Mouse (Mus musculus) hindbrain, embryonic 11.5 days (tissue): ENCODE data around the gene Clvs2. TPM values are rescaled to one million over a fixed set of nuclear protein-coding genes. Genes with fewer than 3 reads are reported as not detected.
A peak's percentile ranks its signal among the peaks of the same experiment; 100 is the strongest.

Experiments
- ATAC-seq: fragments of 200-750 bp; cut with Nextera tagmentation; 2 replicates; pipeline ENCODE4 v1.8.0; 2017; ENCODE audit warnings: mild to moderate bottlenecking, moderate TSS enrichment, moderate library complexity; ENCODE audit not compliant: low FRiP score
- DNase-seq: peaks from one replicate; pipeline ENCODE4 v3.0.0-alpha.2; 2015; ENCODE audit warnings: low spot score
- H3K27ac ChIP-seq: fragments of 300-500 bp; sonication (generic); 2 replicates; pipeline ENCODE4 v1.5.1; 2014; ENCODE audit warnings: mild to moderate bottlenecking, low read depth, low read length
- H3K27me3 ChIP-seq: fragments of 300-500 bp; sonication (generic); 2 replicates; pipeline ENCODE4 v1.6.1; 2014; ENCODE audit warnings: mild to moderate bottlenecking, low read length, moderate library complexity, mixed read lengths; ENCODE audit not compliant: control insufficient read depth, insufficient read depth
- H3K36me3 ChIP-seq: fragments of 300-500 bp; sonication (generic); 2 replicates; pipeline ENCODE4 v1.6.1; 2014; ENCODE audit warnings: mild to moderate bottlenecking, low read length, moderate library complexity, mixed read lengths; ENCODE audit not compliant: control insufficient read depth, insufficient read depth
- H3K4me1 ChIP-seq: fragments of 300-500 bp; sonication (generic); replicated peaks from 2 replicates; pipeline ENCODE4 v1.6.1; 2014; ENCODE audit warnings: low read length, mixed read lengths; ENCODE audit not compliant: control insufficient read depth, insufficient read depth
- H3K4me2 ChIP-seq: fragments of 300-500 bp; sonication (generic); replicated peaks from 2 replicates; pipeline ENCODE4 v1.6.1; 2014; ENCODE audit warnings: mild to moderate bottlenecking, low read depth, low read length
- H3K4me3 ChIP-seq: fragments of 300-500 bp; sonication (generic); 2 replicates; pipeline ENCODE4 v1.5.1; 2014; ENCODE audit warnings: low read depth, low read length
- H3K9ac ChIP-seq: fragments of 300-500 bp; sonication (generic); 2 replicates; pipeline ENCODE4 v1.6.1; 2014; ENCODE audit warnings: low read depth, low read length
- H3K9me3 ChIP-seq: fragments of 300-500 bp; sonication (generic); 2 replicates; pipeline ENCODE4 v1.6.1; 2016; ENCODE audit warnings: low read length; ENCODE audit not compliant: control insufficient read depth
- WGBS: fragments of 180-500 bp; shearing (Covaris S2); extraction: QIAGEN DNeasy Blood & Tissue Kit; methylation state at CpG from one replicate; pipeline ENCODE4 v1.1.7; 2014; 5-methylcytosine and 5-hydroxymethylcytosine counted together
- polyA plus RNA-seq: library from polyadenylated mRNA; unstranded; fragments of >200 nt; fragmentation: Nextera tagmentation; extraction: Ambion mirVana; gene quantifications from 2 replicates; pipeline ENCODE4 v1.2.1, GENCODE M21; 2014

Clvs2 gene
- 3.4 and 4.6 TPM in 2 replicates for polyA plus RNA-seq

DNA sequence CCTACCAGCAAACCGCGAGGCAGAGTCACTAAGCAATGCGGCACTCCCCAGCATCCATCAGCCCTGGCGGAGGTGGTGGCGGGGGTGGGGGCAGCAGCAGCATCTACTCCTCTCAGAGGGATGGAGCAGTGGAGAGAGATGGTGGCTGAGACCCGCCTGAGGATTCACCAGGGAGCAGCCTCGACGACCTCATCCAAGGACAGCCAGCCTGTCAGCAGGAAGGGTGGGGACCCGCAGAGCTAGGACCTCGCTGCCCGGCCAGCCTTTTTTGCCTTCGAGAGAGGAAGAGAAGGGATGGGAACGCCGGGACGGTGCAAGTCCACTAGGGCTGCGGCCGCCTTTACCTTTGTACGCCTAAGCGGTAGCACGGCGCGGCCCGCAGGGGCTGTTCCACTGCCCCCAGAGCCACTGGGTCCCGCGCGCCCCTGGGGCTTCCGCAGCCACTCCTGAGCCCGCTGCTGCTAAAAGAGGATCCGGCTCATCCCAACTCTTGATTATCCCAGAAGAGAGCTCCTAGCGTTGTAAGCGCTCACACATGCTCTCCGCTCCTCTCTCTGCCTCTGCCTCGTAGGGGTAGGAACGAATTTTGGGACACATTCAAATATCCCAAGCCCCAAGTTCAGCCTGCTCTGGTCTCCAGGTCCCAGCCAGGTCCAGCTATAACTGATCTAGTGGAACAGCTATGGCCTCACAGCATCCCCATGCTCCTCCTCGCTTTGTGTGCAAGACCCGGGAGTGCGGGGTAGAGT, at the start of gene Clvs2:
TSS of gene Clvs2 (minus strand) at position 639 of the 749 bp plus-strand sequence.
- ATAC-seq = peak; percentile 93
- no peaks in the 10 kb centered on the region for H3K9me3 ChIP-seq

DNA sequence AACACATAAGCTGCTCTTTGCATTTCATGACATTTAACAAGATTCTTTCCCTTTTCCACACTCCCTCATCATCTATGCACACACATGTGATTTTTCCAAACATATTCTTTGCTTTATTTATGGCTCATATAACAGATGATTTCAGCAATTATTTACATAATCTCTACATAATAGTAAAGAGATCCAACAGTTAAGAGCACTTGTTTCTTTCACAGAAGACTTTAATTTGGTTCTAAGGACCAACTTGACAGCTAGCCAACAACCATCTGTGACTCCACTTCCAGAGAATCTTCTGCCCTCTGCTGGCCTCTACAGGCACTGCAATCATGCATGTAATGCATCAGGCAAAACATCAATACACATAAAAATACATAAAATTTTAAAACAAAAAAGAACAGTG, 28.6 kb upstream of the Clvs2 start:
- H3K27me3 ChIP-seq = no peaks in the 10 kb centered on the region
- no peak overlapping the region for H3K4me3 ChIP-seq
- H3K9me3 ChIP-seq = no peaks in the 10 kb centered on the region
- H3K4me1 ChIP-seq = no peaks in the 10 kb centered on the region
- H3K4me2 ChIP-seq = no peak overlapping the region
- no peaks in the 10 kb centered on the region for H3K36me3 ChIP-seq
- H3K27ac ChIP-seq = no peak overlapping the region
- DNase-seq (peak; percentile 56), ATAC-seq (no peak)
- no peak overlapping the region for H3K9ac ChIP-seq

More for the DNA sequence above, at the start of gene Clvs2:
- no peaks in the 10 kb centered on the region for H3K27me3 ChIP-seq
- H3K27ac ChIP-seq = 0 out of 2 replicates have a peak within 1 kb of the TSS, but pooled peaks have one; percentile 17
- no peaks in the 10 kb centered on the region for H3K36me3 ChIP-seq
- H3K4me3 ChIP-seq = peak within 1 kb of the TSS; percentile 46
- no peaks in the 10 kb centered on the region for H3K4me1 ChIP-seq
- peak; percentile 65 for DNase-seq
- 2% methylated on average over 37 of the region's 37 CpGs for WGBS
- peak within 1 kb of the TSS; percentile 53 for H3K9ac ChIP-seq
- H3K4me2 ChIP-seq = peak within 1 kb of the TSS; percentile 72

DNA sequence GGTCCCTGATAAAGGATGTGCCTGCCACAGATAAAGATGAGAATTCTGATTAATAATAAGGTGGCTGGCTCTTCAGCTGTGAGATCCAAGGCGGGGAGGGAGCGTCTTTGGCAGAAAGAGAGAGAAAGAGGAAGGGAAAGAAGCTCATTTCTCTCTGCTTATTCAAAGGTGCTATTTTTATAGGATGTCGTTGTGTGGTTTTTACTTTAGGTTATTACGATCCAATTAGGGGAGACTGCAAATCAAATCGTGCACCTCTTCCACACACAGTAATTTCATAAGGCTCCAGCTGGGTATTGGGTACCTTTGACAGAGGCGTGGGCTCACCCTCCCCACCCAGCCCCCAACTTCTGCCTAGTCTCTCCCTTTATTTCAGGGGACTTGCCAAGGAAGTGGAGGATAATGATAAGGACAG, 985 bp downstream of the Clvs2 start:
- Histone ChIP-seq H3K27ac (no peak overlapping the region), H3K4me3 (peak overlapping the region; percentile 46; the same call in 1 of the 2 replicates), H3K9me3 (no peaks in the 10 kb centered on the region), H3K4me2 (peak overlapping the region; percentile 72), H3K9ac (peak overlapping the region; percentile 15; the same call in 1 of the 2 replicates), H3K36me3 (no peaks in the 10 kb centered on the region), H3K4me1 (no peaks in the 10 kb centered on the region), H3K27me3 (no peaks in the 10 kb centered on the region)
- peak; percentile 53 for ATAC-seq
- WGBS = 21% methylated on average over 6 of the region's 6 CpGs
- DNase-seq = peak; percentile 39

DNA sequence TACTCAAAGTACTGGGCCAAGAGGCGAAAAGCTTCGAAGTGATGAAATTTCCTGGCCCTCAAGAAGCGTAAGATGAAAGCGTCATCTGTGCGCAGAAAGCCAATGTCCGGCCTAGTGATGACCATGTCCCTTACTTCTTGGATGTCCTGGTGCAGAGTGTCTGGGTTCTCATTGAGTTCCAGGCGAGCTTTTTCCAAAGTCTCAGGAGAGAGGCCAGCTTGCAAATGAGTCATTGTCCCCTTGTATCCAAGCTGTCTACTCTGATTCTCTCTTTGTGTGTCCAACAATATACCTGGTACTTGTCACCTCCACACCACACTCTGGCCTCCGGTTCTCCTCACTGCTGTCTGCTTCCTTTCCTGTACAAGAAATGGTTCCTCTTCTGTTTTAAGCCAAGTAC, 1.9 kb downstream of the Clvs2 start:
- ATAC-seq (no peak), DNase-seq (no peak)
- Histone ChIP-seq H3K4me1 (no peaks in the 10 kb centered on the region), H3K9me3 (no peaks in the 10 kb centered on the region), H3K9ac (no peak overlapping the region), H3K36me3 (no peaks in the 10 kb centered on the region), H3K27me3 (no peaks in the 10 kb centered on the region), H3K4me3 (no peak overlapping the region), H3K27ac (no peak overlapping the region), H3K4me2 (no peak overlapping the region)
- WGBS = 85% methylated on average over 8 of the region's 8 CpGs

DNA sequence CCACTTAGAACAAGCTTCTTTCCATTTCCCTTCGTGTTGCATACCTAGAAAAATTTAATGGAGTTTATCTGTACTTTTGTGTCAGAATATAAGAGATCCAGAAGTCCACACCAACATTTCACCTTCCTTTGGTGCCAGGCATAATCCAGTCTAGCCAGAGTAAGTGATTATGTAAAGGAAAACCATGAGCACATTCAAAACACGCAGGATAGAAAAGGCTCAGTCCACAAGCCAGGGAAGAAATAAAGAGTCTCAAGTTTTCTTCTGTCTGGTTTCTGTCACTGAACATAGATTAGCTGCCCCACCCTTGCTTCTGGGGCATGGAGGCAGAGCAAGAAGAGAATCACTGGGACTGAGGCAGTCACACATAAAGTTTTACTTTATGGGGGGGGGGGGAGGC, 8.4 kb downstream of the Clvs2 start:
- ATAC-seq = no peak
- H3K9ac ChIP-seq = no peak overlapping the region
- DNase-seq = no peak
- H3K9me3 ChIP-seq = no peaks in the 10 kb centered on the region
- H3K4me1 ChIP-seq = no peaks in the 10 kb centered on the region
- H3K4me2 ChIP-seq = no peak overlapping the region
- H3K36me3 ChIP-seq = no peaks in the 10 kb centered on the region
- no peak overlapping the region for H3K4me3 ChIP-seq
- no peak overlapping the region for H3K27ac ChIP-seq
- no peaks in the 10 kb centered on the region for H3K27me3 ChIP-seq
- 75% methylated on average over 2 of the region's 2 CpGs for WGBS

DNA sequence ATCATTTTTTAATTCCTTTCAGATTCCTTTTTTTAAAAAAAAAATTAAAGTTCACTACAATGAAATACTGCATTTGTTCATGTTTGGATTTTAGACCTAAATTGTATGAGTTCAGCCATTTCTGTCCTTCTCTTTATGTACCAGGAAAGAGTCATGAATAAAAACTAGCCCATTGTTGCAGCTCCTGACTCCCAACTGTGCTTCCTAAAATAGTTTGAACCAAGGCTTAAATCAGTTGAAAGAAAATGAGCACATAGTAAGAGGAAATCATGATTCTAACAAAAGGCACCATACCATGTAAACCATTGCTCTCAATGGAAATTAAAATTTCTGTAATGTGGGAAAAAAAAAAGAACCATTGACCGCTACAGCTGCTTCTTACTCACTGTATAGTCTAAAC, 11.4 kb downstream of the Clvs2 start:
- no peak overlapping the region for H3K9ac ChIP-seq
- H3K27ac ChIP-seq = no peak overlapping the region
- no peaks in the 10 kb centered on the region for H3K4me1 ChIP-seq
- H3K4me2 ChIP-seq = no peak overlapping the region
- no peak overlapping the region for H3K4me3 ChIP-seq
- ATAC-seq (no peak), DNase-seq (no peak)
- H3K36me3 ChIP-seq = no peaks in the 10 kb centered on the region
- 82% methylated on average over 1 of the region's 1 CpGs for WGBS
- H3K27me3 ChIP-seq = no peaks in the 10 kb centered on the region
- H3K9me3 ChIP-seq = no peaks in the 10 kb centered on the region

DNA sequence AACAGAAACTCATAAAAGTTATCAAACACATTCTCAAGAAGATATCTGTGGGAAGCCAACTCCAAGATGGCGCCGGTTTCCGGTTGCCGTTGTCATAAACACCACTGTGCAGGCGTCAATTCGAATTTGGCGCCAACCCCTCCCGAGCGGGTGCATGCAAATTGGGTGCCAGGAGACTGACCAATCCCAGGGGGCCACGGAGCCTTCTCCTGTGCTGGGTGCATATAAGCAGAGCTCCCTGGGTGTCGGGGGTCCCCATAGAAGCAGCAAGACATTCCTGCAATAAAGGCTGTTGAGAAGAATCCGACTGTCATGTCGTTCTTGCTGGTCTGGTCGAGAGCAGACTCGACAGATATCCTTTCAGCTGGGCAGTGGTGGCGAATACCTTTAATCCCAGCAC, 31.8 kb downstream of the Clvs2 start:
- Histone ChIP-seq H3K27ac (no peak overlapping the region), H3K9ac (no peak overlapping the region), H3K4me1 (no peaks in the 10 kb centered on the region), H3K9me3 (no peaks in the 10 kb centered on the region), H3K4me3 (no peak overlapping the region), H3K4me2 (no peak overlapping the region), H3K27me3 (no peaks in the 10 kb centered on the region), H3K36me3 (no peaks in the 10 kb centered on the region)
- no peak for DNase-seq
- ATAC-seq = no peak
- WGBS = 93% methylated on average over 16 of the region's 16 CpGs

DNA sequence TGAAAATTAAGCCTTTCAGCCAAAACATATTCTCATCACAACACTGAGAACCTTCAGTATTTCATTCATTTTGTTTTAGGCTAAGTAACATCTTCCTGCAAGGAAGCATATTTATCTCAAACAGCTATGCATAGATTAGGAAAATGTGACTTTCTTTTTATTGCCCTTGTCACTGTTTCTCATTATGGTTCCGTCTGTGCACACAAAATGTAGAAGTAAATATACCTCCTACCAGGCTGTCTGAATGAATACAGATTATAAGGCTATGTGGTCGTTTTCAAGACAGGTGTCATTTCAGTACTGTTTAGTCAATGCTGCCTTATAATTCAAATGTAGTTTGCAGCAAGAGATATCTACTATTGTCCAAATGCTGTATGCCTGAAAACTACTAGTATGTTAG, 35.8 kb downstream of the Clvs2 start:
- H3K9me3 ChIP-seq = no peaks in the 10 kb centered on the region

DNA sequence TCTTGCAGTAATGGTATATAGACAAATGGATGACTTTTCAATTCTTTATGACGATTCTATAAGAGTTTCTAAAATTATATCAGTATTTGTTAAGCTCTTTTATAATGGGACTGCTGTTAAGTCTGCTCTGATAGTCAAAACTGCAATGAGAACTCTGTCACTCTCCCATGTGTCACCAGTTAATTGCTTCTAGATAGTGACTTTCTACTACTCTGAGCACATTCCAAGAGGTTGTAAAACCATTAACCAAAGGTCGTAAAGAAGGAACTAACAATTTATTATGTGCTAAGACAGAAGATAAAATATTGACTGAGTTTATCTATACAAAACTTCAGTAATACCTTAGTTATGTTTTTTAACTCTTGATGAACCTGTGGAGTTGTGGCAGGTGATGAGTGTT, 37.5 kb downstream of the Clvs2 start:
- H3K4me3 ChIP-seq = no peak overlapping the region
- 81% methylated on average over 2 of the region's 2 CpGs for WGBS
- ATAC-seq = no peak

More for the DNA sequence above, 35.8 kb downstream of the Clvs2 start:
- H3K36me3 ChIP-seq = no peaks in the 10 kb centered on the region
- no peak overlapping the region for H3K9ac ChIP-seq
- WGBS = 69% methylated on average over 2 of the region's 2 CpGs
- H3K27ac ChIP-seq = no peak overlapping the region
- no peaks in the 10 kb centered on the region for H3K4me1 ChIP-seq
- DNase-seq (no peak), ATAC-seq (no peak)
- H3K27me3 ChIP-seq = no peaks in the 10 kb centered on the region
- H3K4me3 ChIP-seq = no peak overlapping the region
- H3K4me2 ChIP-seq = no peak overlapping the region

More for the DNA sequence above, 37.5 kb downstream of the Clvs2 start:
- no peak for DNase-seq
- Histone ChIP-seq H3K36me3 (no peaks in the 10 kb centered on the region), H3K27me3 (no peaks in the 10 kb centered on the region), H3K4me2 (no peak overlapping the region), H3K27ac (no peak overlapping the region), H3K9me3 (no peaks in the 10 kb centered on the region), H3K4me1 (no peaks in the 10 kb centered on the region), H3K9ac (no peak overlapping the region)
